Mouse (Mus musculus) fat pad, adult 2 months (tissue): ENCODE results near the gene Rin1.
"Not testable (repeated sequence)": the region's sequence is repeated elsewhere in the genome, so short reads cannot be mapped to it uniquely, and the experiment has no call there.

Experiments
- DNase-seq: peaks from one replicate; pipeline ENCODE4 v3.0.0-alpha.2; 2011; ENCODE audit warnings: low read depth, low spot score; ENCODE audit errors: extremely low read depth

Gene Rin1

GRCm38 (mm10) chr19:5050047-5050905, at the start of gene Rin1:
Rin1 (plus strand) TSS chr19:5050481.
- peak; percentile 76 for DNase-seq

GRCm38 (mm10) chr19:5001666-5002406, 48.4 kb upstream of the Rin1 start:
- DNase-seq, result no peak

GRCm38 (mm10) chr19:5003644-5004043, 46.6 kb upstream of the Rin1 start:
- not testable (repeated sequence) for DNase-seq

GRCm38 (mm10) chr19:5004925-5005324, 45.4 kb upstream of the Rin1 start:
- DNase-seq, result no peak

- no peak for DNase-seq
Measured at GRCm38 (mm10) chr19:5013138-5013537, 37.1 kb upstream of the Rin1 start.

- no peak for DNase-seq
Measured at GRCm38 (mm10) chr19:5014961-5015398, 35.3 kb upstream of the Rin1 start.

- DNase-seq, result peak; percentile 91
Measured at GRCm38 (mm10) chr19:5016221-5016742, 34.0 kb upstream of the Rin1 start.

- no peak for DNase-seq
Measured at GRCm38 (mm10) chr19:5016782-5017181, 33.5 kb upstream of the Rin1 start.

- DNase-seq, result no peak
Measured at GRCm38 (mm10) chr19:5017611-5018010, 32.7 kb upstream of the Rin1 start.

GRCm38 (mm10) chr19:5018191-5018590, 32.1 kb upstream of the Rin1 start:
- DNase-seq, result no peak

GRCm38 (mm10) chr19:5021416-5021815, 28.9 kb upstream of the Rin1 start:
- no peak for DNase-seq

GRCm38 (mm10) chr19:5023621-5024479, 26.4 kb upstream of the Rin1 start, which contains the start of gene Slc29a2:
Slc29a2 (plus strand) TSS chr19:5023860.
- DNase-seq, result no peak

- DNase-seq, result no peak
Measured at GRCm38 (mm10) chr19:5026111-5026510, 24.2 kb upstream of the Rin1 start.

GRCm38 (mm10) chr19:5032686-5033085, 17.6 kb upstream of the Rin1 start:
- DNase-seq, result no peak

- no peak for DNase-seq
Measured at GRCm38 (mm10) chr19:5036577-5036976, 13.7 kb upstream of the Rin1 start.

- no peak for DNase-seq
Measured at GRCm38 (mm10) chr19:5037678-5038571, 12.4 kb upstream of the Rin1 start.

- DNase-seq, result no peak
Measured at GRCm38 (mm10) chr19:5038709-5039156, 11.5 kb upstream of the Rin1 start, which contains the start of the genes B4gat1 and AC124502.3. B4gat1 (plus strand) TSS chr19:5038826. AC124502.3 (plus strand) TSS chr19:5038891.

- no peak for DNase-seq
Measured at GRCm38 (mm10) chr19:5039301-5040114, 10.8 kb upstream of the Rin1 start.
